Mouse (Mus musculus) small intestine, adult 2 months (tissue): ENCODE measurements around the gene Ptprn2.

ENCODE experiments used
- CTCF ChIP-seq: fragments of 200-500 bp; IDR thresholded peaks from 2 replicates; pipeline ENCODE4 v1.5.1; 2012; ENCODE audit warnings: low read depth, mild to moderate bottlenecking, control low read depth, inconsistent platforms, low read length, moderate library complexity, mixed read lengths; ENCODE audit not compliant: insufficient replicate concordance, insufficient read length; ENCODE audit errors: extremely low read depth
- POLR2A ChIP-seq: fragments of 200-500 bp; IDR thresholded peaks from 2 replicates; pipeline ENCODE4 v1.6.1; 2012; ENCODE audit warnings: low read depth, mild to moderate bottlenecking, control low read depth, inconsistent platforms, low read length, moderate library complexity

DNA sequence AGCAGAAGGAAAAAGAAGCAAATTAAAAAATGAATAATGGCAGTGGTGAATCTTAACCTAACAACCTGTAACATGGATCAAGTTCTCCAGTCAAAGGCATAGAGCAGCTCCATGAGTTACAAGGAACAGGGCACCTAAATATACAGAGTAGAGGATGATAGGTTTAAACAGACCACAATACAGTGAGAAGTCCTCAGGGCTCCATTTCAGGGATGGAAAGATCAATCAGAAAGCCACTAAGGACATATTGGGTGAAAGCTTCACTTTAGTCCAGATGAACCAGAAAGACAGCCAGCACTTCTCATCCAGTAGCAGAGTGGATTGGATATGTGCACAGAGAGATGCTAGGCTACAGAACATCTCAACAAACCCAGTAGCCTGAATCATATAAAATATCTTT, 278.4 kb downstream of the Ptprn2 start:
- TF ChIP-seq CTCF: no peak
- no peak for TF ChIP-seq POLR2A
